11 mouse cellular contexts compared by ENCODE assay signal in genomic region chr14:121417594-121417993, GRCm38 (mm10). TPM values are rescaled to one million over a fixed set of nuclear protein-coding genes. Genes with fewer than 3 reads are reported as not detected.
A peak's percentile ranks its signal among the peaks of the same experiment; 100 is the strongest.
DNase-seq lines count a peak whose midpoint lies in the region; ATAC-seq and TF ChIP-seq lines count a peak whose summit lies in the region.
"Had no signal": no experiment of that assay in that cellular context is flagged by ENCODE, and none has a peak within 500 bp of the region (broad histone marks: within the 10 kb centered on the region; RNA-seq: fewer than 3 reads in every experiment).

No protein-coding gene starts in this region.

- H3K36me3 ChIP-seq in kidney, embryonic 14.5 days (ENCODE audit: control insufficient read depth, insufficient read depth, low read length): no peaks in the 10 kb centered on the region
- H3K36me3 ChIP-seq in myocyte (ENCODE audit: control insufficient read depth, insufficient read depth): no peaks in the 10 kb centered on the region
- no peaks in the 10 kb centered on the region for H3K36me3 ChIP-seq in midbrain, embryonic 15.5 days (replicated peaks)
- H3K36me3 ChIP-seq: embryonic facial prominence, embryonic 10.5 days; G1E had no signal

- H3K4me2 ChIP-seq in kidney, embryonic 14.5 days (replicated peaks; ENCODE audit: low read depth, low read length): no peak overlapping the region
- peak overlapping the region; percentile 51 for H3K4me2 ChIP-seq in myocyte (ENCODE audit: low read depth)
- H3K4me2 ChIP-seq in midbrain, embryonic 15.5 days: no peak overlapping the region

- H3K9me3 ChIP-seq in kidney, embryonic 14.5 days (ENCODE audit: control insufficient read depth, low read length): peaks cover 4% of the 10 kb centered on the region; the same call in 1 of the 2 replicates
- H3K9me3 ChIP-seq in midbrain, embryonic 15.5 days: no peaks in the 10 kb centered on the region

- H3K27me3 ChIP-seq in kidney, embryonic 14.5 days (ENCODE audit: control insufficient read depth, insufficient read depth, low read length): no peaks in the 10 kb centered on the region
- H3K27me3 ChIP-seq in myocyte (ENCODE audit: control insufficient read depth, insufficient read depth, insufficient read length): no peaks in the 10 kb centered on the region
- H3K27me3 ChIP-seq in midbrain, embryonic 15.5 days (replicated peaks): no peaks in the 10 kb centered on the region

- no peak for ATAC-seq in kidney, embryonic 14.5 days (ENCODE audit: low FRiP score, low TSS enrichment)
- ATAC-seq in midbrain, embryonic 15.5 days (replicated peaks): no peak

- peak; percentile 32 for DNase-seq in kidney, postnatal 14 days
- peak; percentile 84 for DNase-seq in Muller cell, postnatal 12 days (ENCODE audit: inconsistent ontology term)
- DNase-seq in adrenal gland, postnatal 10 days: peak; percentile 82
- DNase-seq in embryo, embryonic 11 days: no peak
- DNase-seq: right cerebral cortex, postnatal 25 days had no signal

- 75% methylated on average over 5 of the region's 5 CpGs for WGBS in kidney, embryonic 14.5 days
- 83% methylated on average over 5 of the region's 5 CpGs for WGBS in midbrain, embryonic 15.5 days

- H3K9ac ChIP-seq in kidney, embryonic 14.5 days (ENCODE audit: low read depth, low read length): no peak overlapping the region
- H3K9ac ChIP-seq in midbrain, embryonic 15.5 days: no peak overlapping the region
- H3K9ac ChIP-seq: liver, embryonic 14.5 days had no signal

- no peaks in the 10 kb centered on the region for H3K4me1 ChIP-seq in kidney, embryonic 14.5 days (ENCODE audit: control insufficient read depth, insufficient read depth, low read length)
- H3K4me1 ChIP-seq in midbrain, embryonic 15.5 days: no peaks in the 10 kb centered on the region

- TF ChIP-seq POLR2A in myocyte (IDR thresholded peaks at IDR 0.05; ENCODE audit: insufficient read length, low read depth): no peak

- H3K4me3 ChIP-seq in kidney, embryonic 14.5 days (ENCODE audit: low read length): no peak overlapping the region
- no peak overlapping the region for H3K4me3 ChIP-seq in myocyte
- no peak overlapping the region for H3K4me3 ChIP-seq in midbrain, embryonic 15.5 days
- H3K4me3 ChIP-seq: embryonic facial prominence, embryonic 10.5 days had no signal

- no peak overlapping the region for H3ac ChIP-seq in myocyte (ENCODE audit: control insufficient read depth, insufficient read length)

- H3K79me2 ChIP-seq in myocyte (ENCODE audit: control insufficient read depth, insufficient read depth): no peaks in the 10 kb centered on the region

- no peak overlapping the region for H3K27ac ChIP-seq in kidney, embryonic 14.5 days (ENCODE audit: low read depth, low read length)
- H3K27ac ChIP-seq in midbrain, embryonic 15.5 days: no peak overlapping the region
- H3K27ac ChIP-seq: embryonic facial prominence, embryonic 10.5 days; liver, embryonic 14.5 days had no signal

TF ChIP-seq in myocyte, 11 proteins besides CTCF, POLR2A, EP300 and RAD21:
- TF ChIP-seq CEBPB (IDR thresholded peaks at IDR 0.05; ENCODE audit: insufficient read depth, poor library complexity, severe bottlenecking): peak; percentile 58; the same call in 1 of the 2 replicates
- TF ChIP-seq MYOD1 (IDR thresholded peaks at IDR 0.05; ENCODE audit: control insufficient read depth in 1 of 3, insufficient read length in 2 of 3, low read depth in 2 of 3): no peak
TF ChIP-seq in myocyte: peak in this region for 1.

RNA-seq across cellular contexts. Expression of gene Stk24, which starts 37.8 kb away (rescaled TPM):
- polyA plus RNA-seq in kidney, embryonic 14.5 days (2014; fragmentation: Nextera tagmentation; extraction: Ambion mirVana): 24.2 and 51.5 TPM in 2 replicates
- total RNA-seq in adrenal gland, postnatal 10 days (2021): 10 to 100 TPM; 82.8 to 91.1 TPM
- polyA plus RNA-seq in myocyte (2012; fragmentation: generic; extraction: Trizol): 26.9 TPM
- 18.5 and 18.6 TPM in 2 replicates for polyA plus RNA-seq in midbrain, embryonic 15.5 days (2015; fragmentation: Nextera tagmentation; extraction: Ambion mirVana)
